Mouse (Mus musculus): ENCODE results near the gene Wfikkn1. TPM values are rescaled to one million over a fixed set of nuclear protein-coding genes. Genes with fewer than 3 reads are reported as not detected.

Wfikkn1 gene
- total RNA-seq, 2 experiments from 2014 or later, result 1.1 to 1.4 TPM

Small RNA genes lying within 50 kb of the gene (microRNA-seq; reads per million reads assigned to microRNA genes)
- 2.0 to 3.3 reads per million in 2 experiments for gene Mir3082

Other genes with a start within 250 kb of the Wfikkn1 start
- 10 to 100 TPM; 55.4 to 57.2 TPM for gene Gng13, start 163.7 kb downstream of the Wfikkn1 start, total RNA-seq (2021)
- gene Chtf18, start 153.4 kb downstream of the Wfikkn1 start, total RNA-seq (2021), result 1 to 10 TPM; 2.6 to 3.6 TPM
- 10 to 100 TPM; 27.0 to 30.0 TPM for gene Rpusd1, start 153.2 kb downstream of the Wfikkn1 start, total RNA-seq (2021)
- not detected for gene Mslnl, start 144.8 kb downstream of the Wfikkn1 start, total RNA-seq (2021)
- gene Msln, start 126.5 kb downstream of the Wfikkn1 start, total RNA-seq (2021), result 1 to 10 TPM; 1.8 to 2.6 TPM
- gene Narfl, start 107.1 kb downstream of the Wfikkn1 start, total RNA-seq (2021), result 10 to 100 TPM; 25.7 to 26.9 TPM
- gene Haghl, start 95.2 kb downstream of the Wfikkn1 start, total RNA-seq (2021), result 100 to 1,000 TPM; 140 to 157 TPM
- under 1 TPM; 0.23 to 0.33 TPM for gene Ccdc78, start 94.3 kb downstream of the Wfikkn1 start, total RNA-seq (2021)
- 10 to 100 TPM; 69.2 to 80.1 TPM for gene Fam173a, start 88.0 kb downstream of the Wfikkn1 start, total RNA-seq (2021)
- gene AC134908.4, start 85.2 kb downstream of the Wfikkn1 start, total RNA-seq (2021), result not detected
- gene Metrn, start 83.7 kb downstream of the Wfikkn1 start, total RNA-seq (2021), result 10 to 100 TPM; 51.2 to 65.8 TPM
- gene Fbxl16, start 71.8 kb downstream of the Wfikkn1 start, total RNA-seq (2021), result 100 to 1,000 TPM; 272 to 292 TPM
- gene Wdr24, start 57.2 kb downstream of the Wfikkn1 start, total RNA-seq (2021), result 10 to 100 TPM; 21.0 to 24.1 TPM
- 10 to 100 TPM; 55.4 to 56.9 TPM for gene Jmjd8, start 52.0 kb downstream of the Wfikkn1 start, total RNA-seq (2021)
- 100 to 1,000 TPM; 168 to 169 TPM for gene Stub1, start 47.5 kb downstream of the Wfikkn1 start, total RNA-seq (2021)
- gene Rhbdl1, start 43.6 kb downstream of the Wfikkn1 start, total RNA-seq (2021), result 10 to 100 TPM; 80.6 to 99.3 TPM
- 10 to 100 TPM; 30.9 to 36.3 TPM for gene Gm20683, start 39.1 kb downstream of the Wfikkn1 start, total RNA-seq (2021)
- 10 to 100 TPM; 80.3 to 94.8 TPM for gene Rhot2, start 36.0 kb downstream of the Wfikkn1 start, total RNA-seq (2021)
- 10 to 100 TPM; 25.4 to 37.8 TPM for gene Wdr90, start 19.4 kb downstream of the Wfikkn1 start, total RNA-seq (2021)
- 10 to 100 TPM; 30.6 to 32.6 TPM for gene Mcrip2, start 12.1 kb downstream of the Wfikkn1 start, total RNA-seq (2021)
- gene Mettl26, start 5.8 kb downstream of the Wfikkn1 start, total RNA-seq (2021), result 10 to 100 TPM; 31.7 to 32.7 TPM
- gene Rab40c, start 38.9 kb upstream of the Wfikkn1 start, total RNA-seq (2021), result 10 to 100 TPM; 41.9 to 49.9 TPM
- gene Pigq, start 64.1 kb upstream of the Wfikkn1 start, total RNA-seq (2021), result 100 to 1,000 TPM; 144 to 149 TPM
- gene Nhlrc4, start 64.1 kb upstream of the Wfikkn1 start, total RNA-seq (2021), result not detected
- not detected for gene A930017K11Rik, start 71.7 kb upstream of the Wfikkn1 start, total RNA-seq (2021)
- gene Capn15, start 104.9 kb upstream of the Wfikkn1 start, total RNA-seq (2021), result 10 to 100 TPM; 38.2 to 50.8 TPM
- 10 to 100 TPM; 69.6 to 79.3 TPM for gene Rab11fip3, start 188.7 kb upstream of the Wfikkn1 start, total RNA-seq (2021)
- gene Decr2, start 209.5 kb upstream of the Wfikkn1 start, total RNA-seq (2021), result 10 to 100 TPM; 24.8 to 25.7 TPM
- 1 to 10 TPM; 4.6 to 5.7 TPM for gene Nme4, start 214.7 kb upstream of the Wfikkn1 start, total RNA-seq (2021)
- 1 to 10 TPM; 7.6 to 7.8 TPM for gene Tmem8, start 232.4 kb upstream of the Wfikkn1 start, total RNA-seq (2021)
- gene Mrpl28, start 242.6 kb upstream of the Wfikkn1 start, total RNA-seq (2021), result 10 to 100 TPM; 72.2 to 81.8 TPM